Mouse (Mus musculus): ENCODE measurements around the gene 2610002M06Rik.
A peak's percentile ranks its signal among the peaks of the same experiment; 100 is the strongest.

Gene 2610002M06Rik

GRCm38 (mm10) chrX:107816218-107816554, at the start of gene 2610002M06Rik:
Gene 2610002M06Rik, minus strand, starts transcription at chrX:107816334.
- DNase-seq = peak; percentile 89

- peak; percentile 35 for DNase-seq
These were observed 42.0 kb upstream of the 2610002M06Rik start for GRCm38 (mm10) chrX:107858165-107858564.

GRCm38 (mm10) chrX:107816726-107817125, 592 bp upstream of the 2610002M06Rik start:
- DNase-seq = no peak

- peak; percentile 9 for DNase-seq
These were observed 474 bp downstream of the 2610002M06Rik start for GRCm38 (mm10) chrX:107815502-107816217.

GRCm38 (mm10) chrX:107812120-107812519, 4.0 kb downstream of the 2610002M06Rik start:
- no peak for DNase-seq

- no peak for DNase-seq
These were observed 19.2 kb downstream of the 2610002M06Rik start for GRCm38 (mm10) chrX:107796919-107797318.

- no peak for DNase-seq
These were observed 20.3 kb downstream of the 2610002M06Rik start for GRCm38 (mm10) chrX:107795785-107796184.

GRCm38 (mm10) chrX:107792290-107792689, 23.8 kb downstream of the 2610002M06Rik start, which contains the start of gene Tent5d:
Gene Tent5d, plus strand, starts transcription at chrX:107792590.
- DNase-seq = no peak

GRCm38 (mm10) chrX:107790750-107791493, 25.2 kb downstream of the 2610002M06Rik start:
- peak; percentile 2 for DNase-seq

- DNase-seq = no peak
These were observed 26.0 kb downstream of the 2610002M06Rik start for GRCm38 (mm10) chrX:107790136-107790535.

- peak; percentile 13 for DNase-seq
These were observed 48.2 kb downstream of the 2610002M06Rik start for GRCm38 (mm10) chrX:107767896-107768295.
